Mouse (Mus musculus) frontal cortex, adult 2 months (tissue): ENCODE data around the gene Nfkb2. TPM values are rescaled to one million over a fixed set of nuclear protein-coding genes. Genes with fewer than 3 reads are reported as not detected.
A peak's percentile ranks its signal among the peaks of the same experiment; 100 is the strongest.

Experiments
- DNase-seq, 2 experiments: peaks; one replicate each; pipeline ENCODE4 v3.0.0; 2022; ENCODE audit warnings: low spot score in 1 of 2; ENCODE audit errors: extremely low spot score in 1 of 2
- polyA plus RNA-seq: library from polyadenylated mRNA; depleted of rRNA; stranded (reverse); fragments of >200 nt; gene quantifications from 2 replicates; pipeline ENCODE4 v1.2.3, GENCODE M21; 2012

Gene Nfkb2
- polyA plus RNA-seq, 1 experiment = 3.1 TPM

GRCm38 (mm10) chr19:46308303-46308702, 4.2 kb downstream of the Nfkb2 start:
- DNase-seq = no peak

- peak in 1 of 2 experiments; percentile 91 for DNase-seq
Measured at GRCm38 (mm10) chr19:46308706-46309435, 4.8 kb downstream of the Nfkb2 start.

- no peak for DNase-seq
Measured at GRCm38 (mm10) chr19:46309651-46310305, 5.7 kb downstream of the Nfkb2 start.

GRCm38 (mm10) chr19:46310312-46310865, 6.3 kb downstream of the Nfkb2 start:
- DNase-seq = no peak

GRCm38 (mm10) chr19:46311341-46311740, 7.2 kb downstream of the Nfkb2 start:
- no peak for DNase-seq

GRCm38 (mm10) chr19:46312566-46312965, 8.4 kb downstream of the Nfkb2 start:
- no peak for DNase-seq

GRCm38 (mm10) chr19:46313116-46313515, 9.0 kb downstream of the Nfkb2 start:
- no peak for DNase-seq

- peak in 1 of 2 experiments; percentile 1 for DNase-seq
Measured at GRCm38 (mm10) chr19:46313591-46313990, 9.5 kb downstream of the Nfkb2 start.

- peak in 1 of 2 experiments; percentile 7 for DNase-seq
Measured at GRCm38 (mm10) chr19:46314151-46314601, 10.1 kb downstream of the Nfkb2 start.

- peak in 1 of 2 experiments; percentile 33 for DNase-seq
Measured at GRCm38 (mm10) chr19:46314872-46315742, 11.0 kb downstream of the Nfkb2 start.

- peak in 1 of 2 experiments; percentile 32 for DNase-seq
Measured at GRCm38 (mm10) chr19:46315752-46316610, 11.9 kb downstream of the Nfkb2 start.

- peak in 1 of 2 experiments; percentile 85 for DNase-seq
Measured at GRCm38 (mm10) chr19:46316846-46317545, 12.9 kb downstream of the Nfkb2 start.

- peak in 1 of 2 experiments; percentile 12 for DNase-seq
Measured at GRCm38 (mm10) chr19:46317546-46317885, 13.4 kb downstream of the Nfkb2 start.

GRCm38 (mm10) chr19:46318031-46318471, 13.9 kb downstream of the Nfkb2 start:
- peak in 1 of 2 experiments; percentile 60 for DNase-seq

GRCm38 (mm10) chr19:46318586-46319378, 14.7 kb downstream of the Nfkb2 start:
- DNase-seq = peak; percentile 91 to 97

GRCm38 (mm10) chr19:46320076-46320785, 16.1 kb downstream of the Nfkb2 start:
- DNase-seq = peak in 1 of 2 experiments; percentile 0

- DNase-seq = no peak
Measured at GRCm38 (mm10) chr19:46321101-46321943, 17.2 kb downstream of the Nfkb2 start.
